Mouse (Mus musculus) left cerebral cortex, adult 8-10 months (tissue): ENCODE measurements at regions not wholly inside any gene's neighbourhood (a gene's known extent, or its start where the extent isn't known, plus 50 kb on each side); places are given as distances from the start of the nearest gene placed in this dataset.
A peak's percentile ranks its signal among the peaks of the same experiment; 100 is the strongest.

Experiments used
- DNase-seq, 2 experiments: peaks; one replicate each; pipeline ENCODE4 v3.0.0; 2022; ENCODE audit warnings: low spot score in 2 of 2

- no peak for DNase-seq
Observed at GRCm38 (mm10) chr1:166735545-166735944, 53.9 kb upstream of the Fmo9 start.

DNA sequence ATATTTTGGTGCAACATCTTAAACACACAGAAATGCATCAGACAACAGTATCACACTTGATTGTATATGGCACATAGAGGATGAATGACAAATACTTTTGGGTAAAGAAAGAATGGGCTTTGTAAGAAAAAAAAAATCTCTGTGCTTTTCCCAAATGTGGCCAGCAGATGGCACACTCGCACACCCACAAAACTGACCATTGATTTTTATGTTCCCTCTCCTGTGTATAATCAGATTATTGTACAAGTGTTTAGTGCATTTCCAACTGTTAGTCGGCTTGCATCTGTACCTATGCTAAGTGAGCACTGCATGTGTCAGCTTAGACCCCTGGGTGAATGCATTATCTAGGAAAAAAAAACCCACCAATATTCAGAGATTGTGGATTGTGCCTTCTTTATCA, 56.4 kb upstream of the Fmo9 start:
- no peak for DNase-seq

- DNase-seq = no peak
Observed at GRCm38 (mm10) chr1:166750236-166750635, 68.6 kb upstream of the Fmo9 start.

GRCm38 (mm10) chr1:166750777-166751176, 69.1 kb upstream of the Fmo9 start:
- no peak for DNase-seq

DNA sequence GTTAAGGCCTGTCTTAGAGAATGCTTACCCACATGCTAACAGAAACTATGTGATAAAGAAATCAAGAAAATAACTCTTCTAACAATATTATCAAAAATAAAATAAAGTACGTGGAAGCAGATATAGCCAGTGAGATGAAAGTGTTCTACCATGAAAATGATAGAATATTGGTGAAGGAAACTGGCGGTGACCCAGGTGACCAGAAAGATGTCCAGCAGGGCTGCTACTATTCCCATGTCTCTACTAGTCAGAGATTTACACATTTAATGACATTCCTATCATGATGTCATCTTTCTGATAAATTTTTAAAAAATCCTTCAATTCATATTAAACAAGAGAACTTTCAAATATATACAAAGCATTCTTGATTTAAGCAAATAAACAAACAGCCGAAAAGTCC, 69.8 kb upstream of the Fmo9 start:
- no peak for DNase-seq

GRCm38 (mm10) chr1:166752990-166753709, 71.5 kb upstream of the Fmo9 start:
- peak in 1 of 2 experiments; percentile 19 for DNase-seq

DNA sequence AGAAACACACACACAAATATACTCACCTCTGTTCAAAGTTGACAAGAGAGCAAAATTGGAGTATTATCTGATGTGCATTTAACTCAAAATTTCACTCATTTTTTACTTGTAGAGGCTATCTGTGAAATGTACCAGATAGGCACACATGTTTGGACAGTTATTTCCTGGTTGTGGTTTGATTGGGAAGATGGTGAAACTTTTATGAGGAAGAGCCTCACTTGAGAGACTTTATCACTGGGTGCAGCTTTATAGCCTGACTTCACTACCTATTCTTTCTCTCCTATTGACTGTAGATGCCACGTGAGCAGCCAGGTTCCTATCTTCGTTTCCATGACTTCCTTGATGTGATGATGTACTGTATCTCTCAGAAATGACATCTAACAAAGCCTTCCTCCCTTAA, 77.3 kb upstream of the Fmo9 start:
- DNase-seq = no peak

GRCm38 (mm10) chr1:166773114-166773513, 91.5 kb upstream of the Fmo9 start:
- no peak for DNase-seq

DNA sequence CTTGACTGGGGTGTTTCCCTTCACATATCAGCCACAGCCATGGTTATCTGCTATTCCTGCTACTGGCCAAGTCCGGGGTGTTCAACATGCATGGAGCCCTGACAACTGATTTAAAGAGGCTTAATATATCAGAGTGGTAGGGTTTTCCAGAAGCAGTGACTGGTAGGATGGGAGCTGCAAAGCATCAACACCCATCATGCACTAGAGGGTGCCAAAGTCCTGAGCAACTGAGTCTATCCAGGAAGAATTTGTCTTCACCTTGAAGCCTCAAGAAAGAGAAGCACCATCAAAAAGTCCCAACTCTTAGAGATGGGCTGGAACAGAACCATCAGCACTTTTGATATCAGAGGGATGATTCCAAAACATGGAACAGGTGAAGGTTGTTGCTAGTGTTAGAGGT, 100.5 kb upstream of the Fmo9 start:
- peak in 1 of 2 experiments; percentile 15 for DNase-seq

DNA sequence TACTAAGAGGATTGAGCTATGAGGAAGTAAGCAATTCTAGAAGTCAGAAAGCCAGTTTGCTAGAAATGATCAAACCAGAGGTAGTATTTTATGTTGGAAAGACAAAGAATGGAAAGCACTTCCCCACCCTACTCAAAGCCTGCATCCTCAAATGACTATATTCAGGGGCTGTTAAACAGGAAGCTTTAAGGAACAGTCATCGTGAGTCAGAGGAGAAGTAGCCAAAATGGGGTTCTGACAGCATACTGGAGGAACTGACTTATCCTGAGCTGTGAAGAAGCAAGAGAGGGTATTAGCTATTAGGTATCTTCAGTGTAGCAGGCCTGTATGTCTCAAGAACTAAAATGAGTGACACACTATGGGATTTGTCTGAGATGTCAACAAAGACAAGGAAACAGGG, 106.3 kb upstream of the Fmo9 start:
- DNase-seq = no peak

- DNase-seq = no peak
Observed at GRCm38 (mm10) chr1:166788824-166789399, 107.3 kb upstream of the Fmo9 start.

- DNase-seq = peak in 1 of 2 experiments; percentile 28
Observed at GRCm38 (mm10) chr1:166793052-166793716, 111.5 kb upstream of the Fmo9 start.

- no peak for DNase-seq
Observed at GRCm38 (mm10) chr1:166793717-166794081, 112.1 kb upstream of the Fmo9 start.

DNA sequence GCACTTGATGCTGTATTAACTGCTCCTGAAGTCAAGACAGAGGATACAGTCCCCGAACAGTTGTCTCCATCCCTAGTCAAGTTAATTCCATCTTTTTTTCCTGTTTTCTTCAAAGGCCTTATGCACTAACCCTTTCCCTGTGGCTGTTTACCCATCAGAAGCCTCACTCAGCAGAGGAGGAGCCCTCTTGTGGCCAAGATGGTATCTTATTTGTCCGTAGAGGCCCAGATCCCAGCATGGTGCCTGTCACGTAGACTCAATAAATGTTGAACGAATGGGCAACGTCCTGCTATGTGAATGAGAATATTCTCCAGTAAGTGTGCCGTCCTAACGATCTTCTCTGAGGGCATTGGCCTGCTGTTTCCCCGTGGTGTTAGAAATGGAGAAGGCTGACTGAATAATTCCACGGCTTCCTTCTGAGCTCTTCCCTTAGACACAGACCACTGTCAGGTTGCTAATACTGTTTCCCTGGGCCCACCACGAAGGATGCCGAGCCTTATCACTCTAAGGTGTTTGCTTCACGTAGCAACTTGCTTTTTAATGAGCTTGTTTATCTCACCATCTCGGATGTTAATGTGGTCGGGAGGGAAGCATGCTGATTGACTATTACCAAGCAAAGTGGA, 113.1 kb upstream of the Fmo9 start:
- DNase-seq = no peak

DNA sequence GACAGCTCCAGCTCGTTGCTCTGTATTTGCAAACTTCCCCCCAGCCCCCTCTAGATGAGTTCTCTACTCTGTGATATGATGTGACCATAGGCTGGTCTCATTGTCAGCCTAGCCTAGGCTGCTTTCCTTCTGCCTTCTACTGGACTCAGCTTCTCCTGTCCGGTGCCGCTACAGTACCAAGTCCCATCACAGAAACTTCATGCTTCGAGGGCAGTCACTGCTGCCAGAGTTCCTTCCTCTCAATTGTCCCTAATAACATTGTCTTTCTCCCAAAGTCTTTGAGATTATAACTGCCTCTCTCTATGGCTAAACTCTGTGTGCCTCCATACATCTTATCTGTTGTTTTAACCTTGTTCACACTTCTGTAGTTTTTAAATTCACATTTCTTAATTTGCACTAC, 114.0 kb upstream of the Fmo9 start:
- no peak for DNase-seq

- peak in 1 of 2 experiments; percentile 37 for DNase-seq
Observed at GRCm38 (mm10) chr1:166796362-166796925, 114.8 kb upstream of the Fmo9 start.

DNA sequence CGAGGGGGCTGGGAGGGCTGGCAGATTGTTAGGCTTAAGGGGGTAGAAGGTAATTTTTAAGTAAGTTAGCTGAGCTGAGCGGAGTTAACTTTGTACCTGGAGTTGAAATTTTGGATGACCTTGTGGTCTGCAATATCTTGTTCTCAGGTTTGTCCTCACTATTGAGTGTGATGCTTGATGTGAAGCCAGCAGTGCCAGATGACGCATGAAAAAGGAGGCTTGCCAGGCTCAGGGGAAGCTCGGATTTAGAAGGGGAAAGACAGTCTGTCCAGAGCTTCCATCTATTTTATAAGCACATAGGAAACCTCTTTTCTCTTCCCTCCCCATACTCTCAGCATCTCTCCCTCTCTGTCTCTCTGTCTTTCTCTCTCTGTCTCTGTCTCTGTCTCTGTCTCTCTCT, 115.3 kb upstream of the Fmo9 start:
- DNase-seq = no peak

GRCm38 (mm10) chr1:166800953-166801603, 119.4 kb upstream of the Fmo9 start:
- DNase-seq = no peak

GRCm38 (mm10) chr1:166801929-166802328, 120.3 kb upstream of the Fmo9 start:
- DNase-seq = no peak

GRCm38 (mm10) chr1:166803928-166804327, 122.3 kb upstream of the Fmo9 start:
- DNase-seq = no peak

DNA sequence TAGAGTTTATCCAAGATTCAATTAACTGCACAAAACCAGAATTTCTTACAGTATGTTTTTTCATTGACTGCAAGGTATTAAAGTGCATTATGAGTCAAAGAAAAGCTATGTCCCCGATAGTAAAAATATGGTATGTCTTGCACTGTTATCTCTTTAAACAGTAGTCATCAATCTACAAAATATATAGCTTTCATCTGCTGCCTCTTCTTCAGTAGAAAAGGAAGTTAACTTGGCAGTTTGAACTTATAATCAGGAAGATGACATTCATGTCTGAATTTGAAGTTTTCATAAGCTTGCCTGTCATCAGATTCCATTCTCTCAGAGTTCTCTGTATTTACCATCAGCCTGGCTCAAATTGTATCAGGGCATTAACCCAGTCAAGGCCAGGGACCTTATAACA, 122.7 kb upstream of the Fmo9 start:
- no peak for DNase-seq
